Mouse (Mus musculus) forebrain, embryonic 12.5 days (tissue): Measurements from ENCODE around the gene Rxra. TPM values are rescaled to one million over a fixed set of nuclear protein-coding genes. Genes with fewer than 3 reads are reported as not detected.

ENCODE experiments used
- ATAC-seq: fragments of 200-750 bp; cut with Nextera tagmentation; 2 replicates; pipeline ENCODE4 v1.8.0; 2017; ENCODE audit warnings: moderate TSS enrichment; ENCODE audit not compliant: low FRiP score
- H3K27ac ChIP-seq: fragments of 300-500 bp; sonication (generic); 2 replicates; pipeline ENCODE4 v1.5.1; 2016; ENCODE audit warnings: mild to moderate bottlenecking
- H3K27me3 ChIP-seq: fragments of 300-500 bp; sonication (generic); 2 replicates; pipeline ENCODE4 v1.6.1; 2016; ENCODE audit warnings: mild to moderate bottlenecking
- H3K36me3 ChIP-seq: fragments of 300-500 bp; sonication (generic); replicated peaks from 2 replicates; pipeline ENCODE4 v1.6.1; 2016; ENCODE audit warnings: mild to moderate bottlenecking
- H3K4me1 ChIP-seq: fragments of 300-500 bp; sonication (generic); 2 replicates; pipeline ENCODE4 v1.6.1; 2016
- H3K4me2 ChIP-seq: fragments of 300-500 bp; sonication (generic); 2 replicates; pipeline ENCODE4 v1.6.1; 2016; ENCODE audit warnings: mild to moderate bottlenecking, moderate library complexity
- H3K4me3 ChIP-seq: fragments of 300-500 bp; sonication (generic); replicated peaks from 2 replicates; pipeline ENCODE4 v1.5.1; 2016; ENCODE audit warnings: mild to moderate bottlenecking
- H3K9ac ChIP-seq: fragments of 300-500 bp; sonication (generic); 2 replicates; pipeline ENCODE4 v1.6.1; 2016; ENCODE audit warnings: mild to moderate bottlenecking
- H3K9me3 ChIP-seq: fragments of 300-500 bp; sonication (generic); 2 replicates; pipeline ENCODE4 v1.6.1; 2016
- WGBS: fragments of 180-500 bp; shearing (Covaris S2); methylation state at CpG from one replicate; pipeline ENCODE4 v1.1.7; 2016; 5-methylcytosine and 5-hydroxymethylcytosine counted together
- polyA plus RNA-seq: library from polyadenylated mRNA; unstranded; fragments of >200 nt; fragmentation: Nextera tagmentation; extraction: Ambion mirVana; gene quantifications from 2 replicates; pipeline ENCODE4 v1.2.1, GENCODE M21; 2016

The Rxra gene
- polyA plus RNA-seq, 1 experiment from 2014 or later: 7.8 TPM

DNA sequence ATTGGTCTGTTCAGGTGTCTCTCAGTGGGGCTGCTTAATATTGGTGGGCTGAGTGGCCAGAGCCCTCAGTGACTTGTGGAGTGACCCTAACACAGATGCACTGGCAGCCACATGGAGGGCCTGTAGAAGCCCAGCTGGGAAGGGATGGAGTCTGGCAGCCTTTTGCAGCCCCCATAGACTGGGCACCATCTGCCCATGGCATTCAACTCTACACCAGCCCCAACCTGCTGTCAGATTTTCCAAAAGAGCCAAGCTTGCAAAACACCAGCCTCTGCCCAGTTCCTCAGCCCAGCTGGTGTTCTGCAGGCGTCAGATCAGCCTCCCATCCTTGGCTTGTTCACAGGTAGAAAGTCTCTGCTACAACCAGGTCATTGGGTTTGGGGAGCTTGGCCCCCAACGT is 70.6 kb downstream of the Rxra start:
- Histone ChIP-seq H3K4me3 (no peak overlapping the region), H3K4me2 (no peak overlapping the region), H3K27me3 (no peaks in the 10 kb centered on the region; the same call in 1 of the 2 replicates), H3K36me3 (peaks cover 30% of the 10 kb centered on the region), H3K9me3 (no peaks in the 10 kb centered on the region), H3K9ac (no peak overlapping the region), H3K4me1 (peaks cover 40% of the 10 kb centered on the region), H3K27ac (no peak overlapping the region)
- ATAC-seq: no peak
- 40% methylated on average over 2 of the region's 2 CpGs for whole genome bisulfite sequencing

DNA sequence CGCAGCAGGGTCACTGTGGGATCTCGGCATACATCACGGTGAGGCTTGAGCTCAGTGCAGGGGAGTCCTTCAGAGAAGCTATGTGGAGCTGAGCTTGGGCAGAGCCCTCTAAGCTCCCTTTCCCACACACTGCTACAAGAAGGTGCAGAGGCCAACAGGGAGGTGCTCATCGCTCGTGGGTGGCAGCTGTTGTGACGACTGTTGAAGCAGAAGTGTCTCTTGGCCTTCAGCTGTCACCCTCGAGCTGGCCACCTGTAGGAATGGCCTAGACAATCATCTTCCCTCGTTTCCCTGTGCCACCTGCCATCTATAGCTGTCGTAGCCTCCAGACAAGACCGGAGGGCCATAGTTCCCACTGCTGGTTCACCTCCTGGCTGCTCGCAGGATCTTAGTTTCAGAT is 72.7 kb downstream of the Rxra start:
- H3K9ac ChIP-seq: no peak overlapping the region
- no peak overlapping the region for H3K4me3 ChIP-seq
- ATAC-seq: no peak
- 84% methylated on average over 11 of the region's 11 CpGs for WGBS
- H3K27ac ChIP-seq: no peak overlapping the region
- H3K36me3 ChIP-seq: peaks cover 46% of the 10 kb centered on the region
- no peak overlapping the region for H3K4me2 ChIP-seq
- H3K27me3 ChIP-seq: no peaks in the 10 kb centered on the region; the same call in 1 of the 2 replicates
- peaks cover 40% of the 10 kb centered on the region for H3K4me1 ChIP-seq
- H3K9me3 ChIP-seq: no peaks in the 10 kb centered on the region

DNA sequence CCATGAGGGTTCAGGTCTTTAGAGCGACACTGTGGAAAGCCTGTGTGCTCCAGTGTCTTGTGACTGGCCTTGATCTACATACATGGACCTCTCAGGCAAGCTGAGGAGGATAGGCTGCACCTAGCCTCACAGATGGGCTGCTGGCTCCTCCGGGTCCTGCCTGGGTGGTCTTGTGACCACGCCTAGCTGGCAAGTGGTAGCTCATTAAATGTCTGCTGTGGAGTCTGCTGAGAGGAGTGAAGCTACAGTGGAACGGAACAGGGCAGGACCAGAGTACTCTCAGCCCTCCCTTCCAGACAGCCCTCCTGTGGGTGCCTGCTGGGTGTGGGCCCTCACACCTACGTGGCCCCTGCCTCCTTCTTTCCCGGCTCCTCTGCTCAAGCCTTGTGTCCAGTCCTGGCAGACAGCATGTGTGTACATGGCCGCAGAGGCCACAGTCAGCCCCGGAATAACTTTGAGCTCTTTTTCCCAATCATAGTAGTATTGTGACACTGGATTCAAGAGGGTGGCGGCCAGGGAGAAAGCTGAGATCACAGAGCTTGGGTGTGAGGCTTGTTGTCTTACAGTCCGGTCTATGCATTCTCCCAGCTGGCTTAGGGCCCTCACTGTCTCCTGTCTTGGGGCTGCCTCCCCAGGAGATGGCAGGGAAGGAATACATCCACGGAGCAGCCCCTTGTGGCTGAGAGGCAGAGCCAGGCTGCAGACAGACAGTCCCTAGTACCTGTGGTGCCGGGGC is 74.3 kb downstream of the Rxra start:
- ATAC-seq: no peak
- Histone ChIP-seq H3K9me3 (no peaks in the 10 kb centered on the region), H3K4me1 (peaks cover 31% of the 10 kb centered on the region), H3K4me2 (no peak overlapping the region), H3K27ac (no peak overlapping the region), H3K9ac (no peak overlapping the region), H3K27me3 (no peaks in the 10 kb centered on the region; the same call in 1 of the 2 replicates), H3K36me3 (peaks cover 55% of the 10 kb centered on the region), H3K4me3 (no peak overlapping the region)
- 81% methylated on average over 12 of the region's 12 CpGs for WGBS

DNA sequence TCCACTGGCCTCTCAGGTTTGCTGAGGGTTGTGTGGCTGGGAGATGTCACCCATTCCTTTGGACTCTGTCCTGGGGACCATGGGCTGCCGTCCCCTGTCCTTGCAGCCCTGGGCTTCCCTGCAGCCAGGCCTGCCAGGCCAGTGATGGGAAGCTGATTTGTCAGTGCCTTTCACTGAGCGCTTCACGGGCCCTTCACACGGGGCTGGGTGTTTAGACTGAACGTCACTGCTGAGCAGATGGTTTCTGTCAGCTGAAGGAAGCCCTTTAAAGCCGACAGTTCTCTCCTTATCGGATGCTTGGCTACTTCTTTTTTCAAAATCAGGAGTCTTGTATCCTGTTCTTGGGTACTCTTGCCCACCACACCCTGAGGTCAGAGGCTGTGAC is 74.9 kb downstream of the Rxra start:
- no peaks in the 10 kb centered on the region for H3K9me3 ChIP-seq
- no peak overlapping the region for H3K27ac ChIP-seq
- H3K36me3 ChIP-seq: peaks cover 57% of the 10 kb centered on the region
- peaks cover 25% of the 10 kb centered on the region for H3K4me1 ChIP-seq
- ATAC-seq: no peak
- H3K27me3 ChIP-seq: no peaks in the 10 kb centered on the region; the same call in 1 of the 2 replicates
- 76% methylated on average over 7 of the region's 7 CpGs for WGBS
- H3K4me2 ChIP-seq: no peak overlapping the region
- no peak overlapping the region for H3K4me3 ChIP-seq
- no peak overlapping the region for H3K9ac ChIP-seq

DNA sequence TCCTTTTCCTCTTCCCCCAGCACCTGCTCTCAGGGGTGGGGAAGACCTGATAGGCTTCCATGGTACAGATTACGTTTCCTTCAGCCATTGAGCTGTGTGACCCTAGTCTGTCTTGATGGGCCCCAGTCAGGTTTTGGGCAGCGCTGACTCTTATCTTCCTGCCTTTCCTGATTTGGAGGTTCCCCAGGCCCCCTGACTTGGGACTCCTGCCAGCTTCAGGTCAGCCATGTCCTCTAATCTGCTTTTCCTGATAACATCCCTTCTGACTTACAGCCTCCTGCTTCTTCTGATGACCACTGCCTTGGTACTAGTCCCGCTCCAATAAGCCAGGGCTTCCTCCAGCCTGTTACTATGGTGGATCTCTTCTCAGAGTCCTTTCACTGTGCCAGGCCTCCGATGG is 75.6 kb downstream of the Rxra start:
- H3K27me3 ChIP-seq: no peaks in the 10 kb centered on the region; the same call in 1 of the 2 replicates
- H3K4me1 ChIP-seq: peaks cover 18% of the 10 kb centered on the region
- H3K36me3 ChIP-seq: peaks cover 63% of the 10 kb centered on the region
- H3K4me2 ChIP-seq: no peak overlapping the region
- WGBS: 94% methylated on average over 4 of the region's 4 CpGs
- H3K4me3 ChIP-seq: no peak overlapping the region
- no peak for ATAC-seq
- H3K9ac ChIP-seq: no peak overlapping the region
- no peaks in the 10 kb centered on the region for H3K9me3 ChIP-seq
- H3K27ac ChIP-seq: no peak overlapping the region

DNA sequence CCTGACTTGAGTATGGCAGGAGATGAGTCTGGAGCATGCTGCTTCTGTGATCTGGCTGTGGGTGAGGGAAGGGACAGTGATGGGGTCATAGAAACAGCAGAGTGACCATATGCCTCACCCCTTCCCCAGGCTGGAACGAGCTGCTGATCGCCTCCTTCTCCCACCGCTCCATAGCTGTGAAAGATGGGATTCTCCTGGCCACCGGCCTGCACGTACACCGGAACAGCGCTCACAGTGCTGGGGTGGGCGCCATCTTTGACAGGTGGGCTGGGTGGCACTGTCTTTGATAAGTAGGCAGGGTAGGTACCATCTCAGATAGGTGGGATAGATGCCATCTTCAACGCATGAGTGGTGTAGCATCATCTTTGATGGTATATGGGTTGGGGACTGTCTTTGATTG is 77.9 kb downstream of the Rxra start:
- H3K9me3 ChIP-seq: no peaks in the 10 kb centered on the region
- H3K36me3 ChIP-seq: peaks cover 64% of the 10 kb centered on the region
- no peak overlapping the region for H3K4me3 ChIP-seq
- no peak overlapping the region for H3K9ac ChIP-seq
- H3K4me2 ChIP-seq: no peak overlapping the region
- H3K27me3 ChIP-seq: no peaks in the 10 kb centered on the region
- no peak overlapping the region for H3K27ac ChIP-seq
- ATAC-seq: no peak
- WGBS: 95% methylated on average over 9 of the region's 9 CpGs
- H3K4me1 ChIP-seq: peaks cover 21% of the 10 kb centered on the region

DNA sequence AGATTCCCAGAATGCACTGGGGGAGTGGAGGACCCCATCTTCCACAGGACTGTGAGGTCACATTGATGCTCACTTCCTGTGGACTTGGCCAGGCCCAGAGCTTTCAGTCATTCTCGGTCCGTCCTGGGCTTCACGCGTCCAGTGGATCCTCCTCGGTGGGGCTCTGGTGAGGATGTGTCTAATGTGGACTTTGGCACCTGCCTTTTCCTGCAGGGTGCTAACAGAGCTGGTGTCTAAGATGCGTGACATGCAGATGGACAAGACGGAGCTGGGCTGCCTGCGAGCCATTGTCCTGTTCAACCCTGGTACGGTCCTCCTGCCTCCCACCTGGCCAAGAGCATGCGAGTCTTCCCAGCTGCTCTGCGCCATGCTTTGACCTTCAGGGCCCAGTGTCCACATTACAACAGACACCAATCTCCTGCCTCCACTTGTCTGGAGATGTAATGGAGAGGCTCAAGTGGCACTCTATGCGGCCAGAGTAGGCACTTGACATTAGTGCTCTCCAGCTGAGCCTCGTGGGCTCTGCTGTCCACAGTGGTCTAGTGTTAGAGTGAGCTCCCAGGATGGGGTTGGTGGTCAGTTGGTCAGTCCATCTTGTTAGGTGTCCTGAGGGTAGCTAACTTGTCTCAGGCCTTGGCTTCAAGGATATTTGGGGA is 79.9 kb downstream of the Rxra start:
- Histone ChIP-seq H3K4me1 (peaks cover 13% of the 10 kb centered on the region), H3K27ac (no peak overlapping the region), H3K36me3 (peaks cover 66% of the 10 kb centered on the region), H3K4me3 (no peak overlapping the region), H3K4me2 (no peak overlapping the region), H3K27me3 (no peaks in the 10 kb centered on the region), H3K9me3 (no peaks in the 10 kb centered on the region), H3K9ac (no peak overlapping the region)
- WGBS: 92% methylated on average over 13 of the region's 13 CpGs
- no peak for ATAC-seq

DNA sequence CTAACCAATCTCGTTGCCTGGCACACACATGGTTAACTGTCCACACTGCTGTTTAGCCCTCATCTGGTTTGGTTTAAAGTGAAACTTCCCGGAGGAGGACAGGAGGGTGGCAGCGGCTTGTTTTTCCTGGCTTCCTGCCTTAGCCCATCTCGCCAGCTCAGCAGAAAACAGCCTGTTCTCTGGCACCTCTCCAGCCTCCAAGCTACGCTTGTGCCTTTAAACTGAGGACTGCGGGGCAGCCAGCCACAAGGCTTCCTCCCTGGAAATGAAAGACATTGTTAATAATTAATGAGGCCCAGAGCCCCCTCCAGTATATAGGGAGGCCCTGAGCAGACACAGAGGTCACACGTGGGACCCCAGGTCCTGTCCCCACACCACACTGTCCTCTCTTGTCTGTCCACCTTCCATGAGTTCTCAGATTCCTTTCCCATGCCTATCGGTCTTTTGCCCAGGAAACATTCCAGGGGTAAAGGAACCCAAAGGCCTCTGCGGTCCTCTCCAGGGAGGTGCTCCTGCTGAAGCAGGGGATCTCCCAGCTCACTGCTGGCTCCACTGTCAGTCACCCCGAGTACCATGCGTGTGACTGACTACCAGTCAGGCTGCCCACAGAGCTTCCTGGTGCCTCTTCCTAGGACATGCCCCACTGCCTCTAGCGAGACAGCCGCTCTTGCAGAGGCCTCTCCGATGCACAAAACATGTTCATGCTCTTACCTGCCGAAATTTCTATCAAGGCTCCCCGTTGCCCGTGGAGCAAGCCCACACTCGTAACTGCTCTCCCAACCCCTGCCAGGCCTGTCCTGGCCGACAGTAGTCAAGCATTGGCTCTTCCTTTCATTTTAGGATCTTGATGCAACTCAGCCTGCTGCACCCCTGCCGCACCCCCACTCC is 82.4 kb downstream of the Rxra start:
- Histone ChIP-seq H3K4me1 (peaks cover 14% of the 10 kb centered on the region), H3K36me3 (peaks cover 50% of the 10 kb centered on the region), H3K4me2 (no peak overlapping the region), H3K27me3 (no peaks in the 10 kb centered on the region), H3K9ac (no peak overlapping the region), H3K9me3 (no peaks in the 10 kb centered on the region), H3K4me3 (no peak overlapping the region), H3K27ac (peak overlapping the region; percentile 71)
- 71% methylated on average over 20 of the region's 20 CpGs for WGBS
- ATAC-seq: no peak

DNA sequence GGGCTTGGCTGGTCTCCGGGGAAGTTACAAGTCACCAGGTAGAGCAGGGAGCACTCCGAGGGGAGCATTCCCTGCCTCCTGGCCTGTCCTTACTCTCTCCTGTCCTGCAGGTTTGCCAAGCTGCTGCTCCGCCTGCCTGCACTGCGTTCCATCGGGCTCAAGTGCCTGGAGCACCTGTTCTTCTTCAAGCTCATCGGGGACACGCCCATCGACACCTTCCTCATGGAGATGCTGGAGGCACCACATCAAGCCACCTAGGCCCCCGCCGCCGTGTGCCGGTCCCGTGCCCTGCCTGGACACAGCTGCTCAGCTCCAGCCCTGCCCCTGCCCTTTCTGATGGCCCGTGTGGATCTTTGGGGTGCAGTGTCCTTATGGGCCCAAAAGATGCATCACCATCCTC is 83.2 kb downstream of the Rxra start:
- Histone ChIP-seq H3K27ac (peak overlapping the region; percentile 71; the same call in 1 of the 2 replicates), H3K4me3 (no peak overlapping the region), H3K36me3 (peaks cover 47% of the 10 kb centered on the region), H3K9ac (no peak overlapping the region), H3K4me2 (no peak overlapping the region), H3K4me1 (peaks cover 22% of the 10 kb centered on the region), H3K27me3 (no peaks in the 10 kb centered on the region), H3K9me3 (no peaks in the 10 kb centered on the region)
- 94% methylated on average over 14 of the region's 14 CpGs for WGBS
- ATAC-seq: no peak

DNA sequence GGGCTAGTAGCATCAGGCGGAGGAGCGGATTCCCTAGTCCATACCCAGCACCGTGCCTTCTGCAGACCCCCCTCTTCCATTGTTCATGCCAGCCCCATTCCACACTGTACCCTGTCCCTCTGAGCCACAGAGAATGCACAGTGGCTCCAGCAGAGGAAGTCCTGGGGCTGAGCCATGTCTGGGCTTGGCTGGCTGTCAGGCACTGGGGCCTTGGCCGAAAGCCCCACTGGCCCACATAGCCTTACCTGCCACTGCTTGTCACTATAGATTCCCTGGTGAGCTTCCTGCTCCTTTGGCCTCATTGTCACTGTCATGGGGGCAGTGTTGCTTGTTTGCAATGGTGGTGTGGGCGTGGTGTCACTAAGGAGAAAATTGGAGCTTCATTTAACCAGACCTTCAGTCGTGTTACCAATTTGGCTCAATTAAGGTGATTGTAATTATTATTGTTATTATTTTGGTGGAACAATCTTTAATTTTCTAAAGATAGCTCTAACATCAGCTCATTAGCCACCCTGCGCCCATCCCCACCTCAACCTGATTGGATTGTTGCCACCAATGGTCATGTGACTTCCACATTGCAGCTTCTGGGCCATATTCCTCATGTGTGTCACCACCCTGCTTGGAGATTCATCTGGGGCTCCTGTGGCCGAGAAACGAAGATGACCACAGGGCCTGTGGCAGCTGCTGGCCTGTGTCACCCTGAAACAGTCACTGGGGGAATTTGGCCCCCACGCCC is 85.2 kb downstream of the Rxra start:
- WGBS: 91% methylated on average over 10 of the region's 10 CpGs
- H3K27me3 ChIP-seq: no peaks in the 10 kb centered on the region
- H3K4me3 ChIP-seq: no peak overlapping the region
- peaks cover 34% of the 10 kb centered on the region for H3K36me3 ChIP-seq
- peaks cover 26% of the 10 kb centered on the region for H3K4me1 ChIP-seq
- no peaks in the 10 kb centered on the region for H3K9me3 ChIP-seq
- no peak for ATAC-seq
- H3K27ac ChIP-seq: no peak overlapping the region
- H3K4me2 ChIP-seq: no peak overlapping the region
- H3K9ac ChIP-seq: no peak overlapping the region

DNA sequence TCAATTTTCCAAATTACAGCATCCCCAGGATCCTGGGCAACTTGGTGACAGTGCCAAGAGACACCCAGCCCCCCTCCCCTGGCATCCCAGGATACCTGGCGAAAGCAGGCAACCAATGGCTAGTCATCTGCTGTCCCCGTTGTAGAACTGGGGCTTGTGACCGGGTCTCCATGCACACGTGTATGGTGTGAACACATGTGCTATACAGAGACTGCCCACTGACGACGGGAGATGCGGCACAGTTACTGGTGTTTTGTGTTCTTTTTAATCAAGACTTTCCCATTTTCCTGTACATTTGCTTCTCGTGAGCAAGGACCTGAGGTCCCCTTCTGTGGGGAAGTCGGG is 85.7 kb downstream of the Rxra start:
- Histone ChIP-seq H3K4me3 (no peak overlapping the region), H3K27me3 (no peaks in the 10 kb centered on the region), H3K9me3 (no peaks in the 10 kb centered on the region), H3K4me2 (no peak overlapping the region), H3K4me1 (peaks cover 26% of the 10 kb centered on the region), H3K27ac (no peak overlapping the region), H3K9ac (no peak overlapping the region), H3K36me3 (peaks cover 31% of the 10 kb centered on the region)
- 91% methylated on average over 9 of the region's 9 CpGs for WGBS
- no peak for ATAC-seq

DNA sequence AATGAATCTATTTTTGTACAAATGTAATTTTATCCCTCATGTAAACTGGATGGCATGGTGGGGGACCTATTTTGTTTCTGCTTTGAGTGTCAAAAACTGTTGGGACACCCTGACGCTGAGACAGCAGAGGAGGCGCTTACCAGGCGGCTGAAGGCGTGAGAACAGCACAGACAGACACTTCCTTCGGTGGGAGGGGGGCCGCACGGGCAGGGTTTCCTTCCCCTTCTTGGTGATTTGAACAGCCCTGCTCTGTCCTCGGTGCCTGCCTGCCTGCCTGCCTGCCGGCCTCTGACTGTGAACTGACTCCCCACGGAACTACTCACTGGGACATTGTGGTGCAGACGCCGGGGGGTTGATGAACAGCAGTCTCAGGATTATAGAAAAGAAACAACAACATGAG is 86.3 kb downstream of the Rxra start:
- no peak overlapping the region for H3K9ac ChIP-seq
- H3K9me3 ChIP-seq: no peaks in the 10 kb centered on the region
- peaks cover 26% of the 10 kb centered on the region for H3K4me1 ChIP-seq
- H3K36me3 ChIP-seq: peaks cover 31% of the 10 kb centered on the region
- no peak overlapping the region for H3K4me3 ChIP-seq
- no peak overlapping the region for H3K27ac ChIP-seq
- no peak overlapping the region for H3K4me2 ChIP-seq
- 67% methylated on average over 12 of the region's 12 CpGs for WGBS
- no peaks in the 10 kb centered on the region for H3K27me3 ChIP-seq
- no peak for ATAC-seq
